Mouse (Mus musculus): Measurements from ENCODE around the gene Rufy3. TPM values are rescaled to one million over a fixed set of nuclear protein-coding genes. Genes with fewer than 3 reads are reported as not detected.
A peak's percentile ranks its signal among the peaks of the same experiment; 100 is the strongest.
"Not testable (repeated sequence)": the region's sequence is repeated elsewhere in the genome, so short reads cannot be mapped to it uniquely, and the experiment has no call there.

Rufy3 gene
- total RNA-seq (2014; fragmentation: Nextera tagmentation): 7.4 and 12.7 TPM in 2 replicates
- 12.7 and 15.3 TPM in 2 replicates for total RNA-seq (2017)

GRCm38 (mm10) chr5:88564501-88565147, at the start of gene Rufy3:
Rufy3 (plus strand) TSS chr5:88565040.
- peak; percentile 87 for ATAC-seq (replicated peaks; ENCODE audit: poor library complexity, severe bottlenecking)

- ATAC-seq (replicated peaks; ENCODE audit: poor library complexity, severe bottlenecking): peak; percentile 96
Measured at GRCm38 (mm10) chr5:88519232-88519631, 45.6 kb upstream of the Rufy3 start.

- ATAC-seq (replicated peaks; ENCODE audit: poor library complexity, severe bottlenecking): no peak
Measured at GRCm38 (mm10) chr5:88527657-88528056, 37.2 kb upstream of the Rufy3 start, which contains the start of gene Jchain. Jchain (minus strand) TSS chr5:88527891.

- ATAC-seq (replicated peaks; ENCODE audit: poor library complexity, severe bottlenecking): no peak
Measured at GRCm38 (mm10) chr5:88530908-88531307, 33.9 kb upstream of the Rufy3 start.

GRCm38 (mm10) chr5:88534697-88535096, 30.1 kb upstream of the Rufy3 start:
- no peak for ATAC-seq (replicated peaks; ENCODE audit: poor library complexity, severe bottlenecking)

- no peak for ATAC-seq (replicated peaks; ENCODE audit: poor library complexity, severe bottlenecking)
Measured at GRCm38 (mm10) chr5:88540845-88541244, 24.0 kb upstream of the Rufy3 start.

GRCm38 (mm10) chr5:88542651-88543282, 22.1 kb upstream of the Rufy3 start:
- peak; percentile 52 for ATAC-seq (replicated peaks; ENCODE audit: poor library complexity, severe bottlenecking)

- ATAC-seq (replicated peaks; ENCODE audit: poor library complexity, severe bottlenecking): not testable (repeated sequence)
Measured at GRCm38 (mm10) chr5:88544411-88544810, 20.4 kb upstream of the Rufy3 start.

GRCm38 (mm10) chr5:88545536-88545935, 19.3 kb upstream of the Rufy3 start:
- ATAC-seq (replicated peaks; ENCODE audit: poor library complexity, severe bottlenecking): no peak

- ATAC-seq (replicated peaks; ENCODE audit: poor library complexity, severe bottlenecking): peak; percentile 19
Measured at GRCm38 (mm10) chr5:88553271-88554085, 11.4 kb upstream of the Rufy3 start.

DNA sequence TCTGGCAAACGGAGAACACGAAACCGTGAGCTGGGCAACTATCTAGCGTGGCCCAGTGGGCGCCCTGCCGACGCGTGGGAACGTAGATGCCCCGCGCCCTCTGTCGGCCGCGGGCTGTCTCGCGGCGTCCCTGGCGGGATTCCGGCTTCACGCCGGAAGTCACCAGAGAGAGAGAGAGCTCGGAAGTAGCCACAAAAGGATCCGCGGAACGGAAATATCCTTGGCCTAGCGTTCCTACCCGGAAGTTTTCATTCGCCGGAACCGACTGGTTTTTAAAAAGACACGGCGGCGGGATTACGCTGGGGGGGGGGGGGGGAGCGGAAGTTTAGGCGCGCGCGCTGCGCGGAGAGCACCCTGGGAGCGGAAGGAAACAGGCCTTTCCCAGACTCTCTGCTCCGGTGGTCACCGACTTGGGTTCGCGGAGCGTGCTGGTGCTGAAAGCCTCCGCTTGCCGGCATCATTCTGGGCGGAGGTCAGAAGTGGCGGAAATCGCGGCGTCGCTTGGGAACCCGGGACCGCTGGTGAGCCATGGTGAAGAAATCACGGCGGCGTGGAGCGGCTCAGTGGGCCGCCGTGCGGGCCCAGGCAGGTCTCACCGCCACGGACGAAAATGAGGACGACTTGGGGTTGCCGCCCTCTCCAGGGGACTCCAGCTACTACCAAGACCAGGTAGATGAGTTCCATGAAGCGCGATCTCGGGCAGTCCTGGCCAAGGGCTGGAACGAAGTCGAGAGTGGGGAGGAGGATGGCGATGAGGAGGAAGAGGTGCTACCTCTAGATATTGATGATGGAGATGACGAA, 10.6 kb upstream of the Rufy3 start, which contains the start of gene Utp3:
Gene Utp3, plus strand, starts transcription at position 377 of the 801 bp plus-strand sequence.
- peak; percentile 94 for ATAC-seq (replicated peaks; ENCODE audit: poor library complexity, severe bottlenecking)

DNA sequence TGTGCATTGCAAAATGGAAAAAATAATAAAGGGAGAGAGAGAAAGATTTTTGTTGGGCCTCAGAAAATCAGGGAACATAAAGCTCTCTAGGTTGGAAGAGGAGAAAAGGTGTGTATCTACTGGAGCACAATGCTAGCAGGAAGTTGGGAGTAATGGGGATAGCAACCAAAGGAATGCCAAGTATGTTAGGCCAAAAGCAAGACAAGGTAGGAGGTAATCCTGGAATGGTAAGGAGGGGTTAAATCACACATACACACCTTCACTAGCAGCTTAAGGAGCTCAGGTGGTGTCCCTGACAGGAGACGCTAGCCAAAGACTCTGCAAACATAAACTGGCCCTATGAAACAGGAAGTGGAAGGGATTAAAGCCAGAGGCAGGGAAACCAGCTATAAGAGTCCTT, 5.8 kb upstream of the Rufy3 start:
- no peak for ATAC-seq (replicated peaks; ENCODE audit: poor library complexity, severe bottlenecking)

GRCm38 (mm10) chr5:88561080-88561814, 3.6 kb upstream of the Rufy3 start:
- ATAC-seq (replicated peaks; ENCODE audit: poor library complexity, severe bottlenecking): no peak

- no peak for ATAC-seq (replicated peaks; ENCODE audit: poor library complexity, severe bottlenecking)
Measured at GRCm38 (mm10) chr5:88562863-88563780, 1.7 kb upstream of the Rufy3 start.

DNA sequence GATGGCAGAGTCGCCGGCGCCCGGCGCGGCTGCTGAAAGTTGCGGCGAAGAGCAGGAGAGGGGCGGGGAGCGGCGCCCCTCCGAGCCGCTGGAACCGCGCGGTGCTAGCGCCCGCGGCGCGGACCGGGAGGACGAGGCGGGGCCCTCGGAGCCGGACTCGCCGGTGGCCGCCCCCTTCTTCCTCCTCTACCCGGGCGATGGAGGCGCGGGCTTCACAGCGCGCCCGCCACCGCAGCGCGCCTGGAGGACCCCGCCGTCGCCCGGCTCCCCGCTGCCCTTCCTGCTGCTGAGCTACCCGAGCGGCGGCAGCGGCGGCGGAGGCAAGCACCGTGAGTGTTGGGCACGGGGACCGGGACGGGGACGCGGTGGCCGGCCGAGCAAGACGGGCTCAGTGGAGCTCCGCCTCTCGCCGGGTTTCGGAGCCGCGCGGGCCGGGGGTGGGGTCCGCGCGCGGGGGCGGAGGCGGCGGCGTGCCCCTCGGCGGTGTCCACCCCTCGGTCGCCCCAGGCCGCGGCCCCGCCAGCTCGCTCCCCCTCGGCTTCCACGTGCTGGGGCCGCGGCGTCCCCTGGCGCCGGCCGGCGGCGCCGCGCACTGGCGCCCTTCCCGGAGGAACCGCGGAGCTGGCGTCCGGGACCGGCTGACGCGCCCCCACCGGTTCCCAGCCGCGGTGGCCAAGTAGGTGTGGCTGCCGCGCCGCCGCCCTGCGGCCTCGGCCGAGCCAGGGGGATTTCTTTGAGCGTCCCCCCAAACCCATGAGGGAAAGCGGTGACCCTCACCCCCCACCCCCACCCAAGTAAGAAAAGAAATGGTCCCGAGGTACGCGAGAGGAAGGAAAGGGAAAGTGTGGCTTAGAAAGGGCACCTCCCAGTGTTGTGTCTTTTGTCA, 551 bp downstream of the Rufy3 start:
- ATAC-seq (replicated peaks; ENCODE audit: poor library complexity, severe bottlenecking): peak; percentile 61

DNA sequence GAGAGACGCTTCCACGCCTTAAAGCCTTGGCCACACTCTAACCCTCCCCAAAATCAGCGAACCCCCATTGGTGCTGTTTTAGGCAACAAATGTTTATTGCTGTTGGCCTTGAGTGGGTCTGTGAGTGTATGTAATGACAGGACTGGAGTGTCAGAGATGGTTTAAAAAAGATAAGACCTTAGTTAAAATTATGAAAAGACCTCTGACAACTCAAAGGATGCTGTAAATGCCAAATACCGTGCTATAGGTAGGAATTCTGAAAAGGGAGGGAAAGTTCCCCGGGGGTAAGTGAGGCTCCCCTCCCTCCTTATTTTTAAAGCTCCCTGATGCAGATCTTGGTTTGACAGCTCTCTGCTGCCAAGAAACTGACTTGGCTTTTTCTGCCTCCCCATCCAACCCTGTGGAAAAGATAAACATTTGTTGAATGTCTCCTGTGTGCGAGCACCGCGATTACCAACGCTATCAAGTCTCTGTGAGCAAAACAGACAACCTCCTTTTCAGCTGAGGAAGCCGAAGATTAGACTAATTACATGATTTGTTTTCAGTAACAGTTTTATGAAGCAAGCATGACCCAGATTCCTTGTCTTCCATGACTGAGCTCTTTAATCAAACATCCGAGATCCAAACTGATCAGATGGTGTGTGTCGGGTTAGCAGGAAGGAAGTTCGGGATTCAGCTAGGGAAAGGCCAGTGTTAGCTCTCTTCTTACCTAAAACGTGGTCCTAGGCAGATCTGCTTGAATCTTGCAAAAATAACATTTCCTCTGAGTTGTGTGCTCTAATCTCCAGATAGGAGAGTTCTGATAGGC, 1.4 kb downstream of the Rufy3 start:
- ATAC-seq (replicated peaks; ENCODE audit: poor library complexity, severe bottlenecking): no peak

DNA sequence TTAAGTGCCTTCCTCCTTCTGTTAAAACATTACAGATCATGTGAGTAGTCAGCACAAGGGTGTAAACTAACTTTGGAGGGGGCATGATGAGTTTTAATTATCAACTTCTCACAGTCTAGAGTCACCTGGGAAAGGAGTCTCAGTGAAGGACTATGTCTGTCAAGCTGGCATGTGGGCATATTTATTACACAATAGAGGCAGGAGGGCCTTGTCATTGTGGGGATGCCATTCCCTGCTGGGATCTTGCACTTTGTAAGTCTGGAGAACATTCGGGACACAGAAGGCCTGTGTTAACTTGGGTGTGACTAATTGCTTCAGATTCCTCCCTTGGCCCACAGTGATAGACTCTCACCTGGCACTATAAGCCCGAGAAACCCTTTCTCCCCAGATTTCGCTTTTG, 4.7 kb downstream of the Rufy3 start:
- no peak for ATAC-seq (replicated peaks; ENCODE audit: poor library complexity, severe bottlenecking)

All from granulocyte monocyte progenitor cell, adult 5-6 weeks (primary cell).